Mouse (Mus musculus) E14TG2a.4 (cell line): ENCODE measurements around the gene Arrdc5.

ENCODE experiments used
- CTCF ChIP-seq: conservative IDR thresholded peaks from 2 replicates; pipeline ENCODE4 v1.5.1; 2014; ENCODE audit warnings: low read length
- NANOG ChIP-seq: IDR thresholded peaks from 2 replicates; pipeline ENCODE4 v1.6.1; 2014; ENCODE audit warnings: borderline replicate concordance, low read length, mixed read lengths
- POU5F1 ChIP-seq: IDR thresholded peaks from 2 replicates; pipeline ENCODE4 v1.6.1; 2014; ENCODE audit warnings: low read length, borderline replicate concordance

- no peak for TF ChIP-seq CTCF
- no peak for TF ChIP-seq POU5F1
- no peak for TF ChIP-seq NANOG
Observed at GRCm38 (mm10) chr17:56331256-56331655, 31.2 kb upstream of the Arrdc5 start.
